Mouse (Mus musculus) adrenal gland, postnatal 4 days (tissue): ENCODE measurements around the gene Prkab2. TPM values are rescaled to one million over a fixed set of nuclear protein-coding genes. Genes with fewer than 3 reads are reported as not detected.

Experiments
- DNase-seq, 2 experiments: peaks; one replicate each; pipeline ENCODE4 v3.0.0; 2021 to 2022; ENCODE audit warnings: low spot score in 2 of 2, mixed read lengths in 2 of 2
- total RNA-seq, 2 experiments: library from RNA; stranded (reverse); gene quantifications; 2 replicates each; pipeline ENCODE4 v1.2.3; 2021

The Prkab2 gene
- total RNA-seq, 2 experiments from 2014 or later, result 9.4 to 9.8 TPM

- DNase-seq, result no peak
Observed at GRCm38 (mm10) chr3:97649022-97649421, 9.0 kb upstream of the Prkab2 start.

- no peak for DNase-seq
Observed at GRCm38 (mm10) chr3:97649469-97649868, 8.5 kb upstream of the Prkab2 start.

GRCm38 (mm10) chr3:97651604-97652003 is 6.4 kb upstream of the Prkab2 start:
- no peak for DNase-seq

- DNase-seq, result no peak
Observed at GRCm38 (mm10) chr3:97653781-97654180, 4.2 kb upstream of the Prkab2 start.

- DNase-seq, result no peak
Observed at GRCm38 (mm10) chr3:97654901-97655300, 3.1 kb upstream of the Prkab2 start.

- DNase-seq, result no peak
Observed at GRCm38 (mm10) chr3:97658426-97659193, 617 bp downstream of the Prkab2 start.

- DNase-seq, result no peak
Observed at GRCm38 (mm10) chr3:97659746-97660145, 1.8 kb downstream of the Prkab2 start.

GRCm38 (mm10) chr3:97661206-97661605 is 3.2 kb downstream of the Prkab2 start:
- DNase-seq, result no peak

- DNase-seq, result no peak
Observed at GRCm38 (mm10) chr3:97665525-97665924, 7.5 kb downstream of the Prkab2 start.

GRCm38 (mm10) chr3:97666154-97666553 is 8.2 kb downstream of the Prkab2 start:
- no peak for DNase-seq

GRCm38 (mm10) chr3:97667093-97667675 is 9.2 kb downstream of the Prkab2 start:
- no peak for DNase-seq

GRCm38 (mm10) chr3:97674644-97675110 is 16.7 kb downstream of the Prkab2 start, which contains the start of gene Gm17651:
Gm17651 (minus strand) TSS chr3:97674694.
- DNase-seq, result no peak

GRCm38 (mm10) chr3:97676126-97676525 is 18.1 kb downstream of the Prkab2 start:
- no peak for DNase-seq

- DNase-seq, result no peak
Observed at GRCm38 (mm10) chr3:97678416-97678815, 20.4 kb downstream of the Prkab2 start.

- peak; percentile 54 to 57 for DNase-seq
Observed at GRCm38 (mm10) chr3:97680631-97681320, 22.8 kb downstream of the Prkab2 start.

- DNase-seq, result peak in 1 of 2 experiments; percentile 54
Observed at GRCm38 (mm10) chr3:97681321-97682158, 23.5 kb downstream of the Prkab2 start.

GRCm38 (mm10) chr3:97682159-97682502 is 24.1 kb downstream of the Prkab2 start:
- DNase-seq, result no peak

- no peak for DNase-seq
Observed at GRCm38 (mm10) chr3:97682576-97682975, 24.6 kb downstream of the Prkab2 start.

- DNase-seq, result no peak
Observed at GRCm38 (mm10) chr3:97683560-97684195, 25.7 kb downstream of the Prkab2 start.

- DNase-seq, result no peak
Observed at GRCm38 (mm10) chr3:97686372-97687117, 28.6 kb downstream of the Prkab2 start.
